Mouse (Mus musculus): ENCODE measurements around the gene Rab11fip3.
"Not testable (repeated sequence)": the region's sequence is repeated elsewhere in the genome, so short reads cannot be mapped to it uniquely, and the experiment has no call there.

The Rab11fip3 gene

GRCm38 (mm10) chr17:26040711-26041110 is 28.6 kb downstream of the Rab11fip3 start:
- not testable (repeated sequence) for DNase-seq (ENCODE audit: low read depth)

- DNase-seq (ENCODE audit: low read depth) = no peak
Observed at GRCm38 (mm10) chr17:26032037-26032436, 37.3 kb downstream of the Rab11fip3 start.

DNA sequence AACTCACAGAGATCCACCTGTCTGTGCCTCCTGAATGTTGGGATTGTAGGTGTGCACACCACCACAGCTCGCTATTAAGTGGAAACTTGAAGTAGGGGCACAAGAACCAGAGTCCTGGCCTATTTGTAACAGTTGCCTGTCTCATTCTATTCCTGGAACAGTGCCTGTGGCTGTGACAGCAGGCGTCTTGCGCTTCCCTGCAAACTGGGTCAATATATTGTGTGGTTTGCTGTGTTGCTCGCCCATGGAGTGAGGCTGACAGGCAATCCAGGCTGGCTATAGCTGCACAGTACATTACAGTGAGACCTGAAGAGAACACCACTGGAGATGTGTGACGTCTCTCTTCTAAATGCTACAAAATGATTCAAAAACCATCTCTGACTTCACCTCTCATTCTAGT is 37.8 kb downstream of the Rab11fip3 start:
- no peak for DNase-seq (ENCODE audit: low read depth)

GRCm38 (mm10) chr17:26028261-26028660 is 41.1 kb downstream of the Rab11fip3 start:
- DNase-seq (ENCODE audit: low read depth) = no peak

GRCm38 (mm10) chr17:26024674-26025073 is 44.7 kb downstream of the Rab11fip3 start:
- DNase-seq (ENCODE audit: low read depth) = no peak

GRCm38 (mm10) chr17:26023966-26024365 is 45.4 kb downstream of the Rab11fip3 start:
- DNase-seq (ENCODE audit: low read depth) = no peak

DNA sequence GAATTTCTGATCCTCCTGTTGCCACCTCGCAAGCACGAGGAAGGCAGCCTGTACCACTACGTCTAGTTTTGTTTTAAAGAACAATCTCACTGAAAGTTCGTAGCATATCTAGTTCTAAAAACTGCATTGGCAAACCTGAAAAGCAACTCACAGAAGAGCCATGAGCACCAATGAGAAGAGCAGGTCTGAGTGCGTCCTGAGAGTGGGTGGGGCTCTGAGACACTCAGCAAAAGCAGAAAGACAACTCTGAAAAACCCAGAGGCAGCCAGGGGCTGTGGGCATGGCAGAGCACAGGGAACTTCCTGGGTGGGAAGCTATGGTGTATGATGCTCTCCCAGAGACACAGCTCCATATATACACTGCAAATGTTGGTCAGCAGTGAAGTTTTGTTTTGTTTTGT is 46.2 kb downstream of the Rab11fip3 start:
- no peak for DNase-seq (ENCODE audit: low read depth)

DNA sequence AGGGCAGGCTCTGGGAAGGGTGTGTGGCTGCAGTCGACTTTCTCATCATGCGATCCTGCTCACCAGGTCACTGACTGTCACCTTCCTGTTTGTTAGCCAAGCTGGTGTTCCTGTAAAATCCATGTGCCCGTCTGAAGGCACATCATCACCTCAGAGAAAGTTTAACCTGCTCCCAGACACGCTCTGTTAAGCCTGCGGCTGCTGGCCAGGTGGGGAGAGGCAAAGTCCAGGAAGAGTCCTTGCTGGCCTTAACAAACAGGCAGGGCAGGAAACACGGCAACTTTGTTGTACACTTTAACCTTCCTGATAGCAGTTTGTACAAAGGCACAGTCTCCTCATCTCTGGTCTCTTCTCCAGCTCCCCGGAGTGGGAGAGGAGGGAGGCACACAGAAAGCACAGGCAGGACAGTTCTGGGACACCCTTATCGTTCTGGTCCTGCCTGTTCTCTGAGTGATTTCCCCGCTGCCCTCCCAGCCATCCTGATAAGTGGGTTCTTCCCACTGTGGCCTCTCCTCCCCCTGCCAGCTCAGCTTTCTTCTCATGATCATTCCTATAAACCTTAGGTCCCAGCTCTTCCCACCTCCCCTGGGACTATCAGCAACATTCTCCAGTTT is 47.5 kb downstream of the Rab11fip3 start:
- no peak for DNase-seq (ENCODE audit: low read depth)

DNA sequence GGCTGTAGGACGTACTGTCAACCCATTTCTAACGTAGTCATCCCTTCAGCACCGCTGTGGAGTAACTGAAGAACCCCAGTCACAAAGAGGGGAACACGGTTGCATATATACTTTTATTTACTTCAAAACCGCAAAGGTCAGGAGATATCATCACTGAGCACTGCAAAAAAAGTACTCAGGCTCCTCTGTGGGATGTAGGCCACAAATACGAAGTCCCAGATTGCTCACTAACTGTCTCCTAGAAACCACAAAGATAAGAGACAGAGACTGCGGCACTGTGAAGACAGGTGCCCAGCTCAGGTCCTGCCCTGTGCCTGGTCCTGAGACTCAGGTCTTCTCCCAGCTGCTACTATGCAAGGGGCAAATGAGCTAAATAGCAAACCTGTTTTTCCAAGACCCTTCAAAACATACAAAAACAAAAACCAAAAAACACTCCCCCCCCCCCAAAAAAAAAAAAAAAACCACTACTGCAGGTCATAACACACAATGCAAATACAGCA is 48.5 kb downstream of the Rab11fip3 start:
- DNase-seq (ENCODE audit: low read depth) = no peak

DNA sequence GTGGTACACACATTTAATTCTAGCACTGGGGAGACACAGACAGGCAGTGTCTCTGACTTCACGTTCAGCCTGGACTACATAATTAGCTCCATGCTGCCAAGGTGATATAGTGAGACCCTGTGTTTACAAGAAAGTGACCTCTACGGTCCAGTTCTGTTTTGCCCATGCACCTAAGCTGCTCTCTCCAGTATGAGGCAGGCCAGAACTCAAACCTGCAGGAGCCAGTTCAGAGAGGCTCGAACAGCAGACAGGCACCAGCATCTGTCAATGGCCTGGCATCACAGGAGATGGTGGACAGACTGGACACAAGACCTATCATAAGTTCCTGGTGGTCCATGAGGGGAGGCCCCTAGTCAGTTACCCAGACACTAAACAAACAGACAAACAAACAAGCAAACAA is 51.0 kb downstream of the Rab11fip3 start:
- no peak for DNase-seq (ENCODE audit: low read depth)

GRCm38 (mm10) chr17:26017949-26018348 is 51.4 kb downstream of the Rab11fip3 start:
- no peak for DNase-seq (ENCODE audit: low read depth)

- DNase-seq (ENCODE audit: low read depth) = no peak
Observed at GRCm38 (mm10) chr17:26017021-26017420, 52.3 kb downstream of the Rab11fip3 start.

GRCm38 (mm10) chr17:26013711-26014110 is 55.6 kb downstream of the Rab11fip3 start:
- no peak for DNase-seq (ENCODE audit: low read depth)

- DNase-seq (ENCODE audit: low read depth) = peak; percentile 97
Observed at GRCm38 (mm10) chr17:26011841-26012460, 57.4 kb downstream of the Rab11fip3 start.

DNA sequence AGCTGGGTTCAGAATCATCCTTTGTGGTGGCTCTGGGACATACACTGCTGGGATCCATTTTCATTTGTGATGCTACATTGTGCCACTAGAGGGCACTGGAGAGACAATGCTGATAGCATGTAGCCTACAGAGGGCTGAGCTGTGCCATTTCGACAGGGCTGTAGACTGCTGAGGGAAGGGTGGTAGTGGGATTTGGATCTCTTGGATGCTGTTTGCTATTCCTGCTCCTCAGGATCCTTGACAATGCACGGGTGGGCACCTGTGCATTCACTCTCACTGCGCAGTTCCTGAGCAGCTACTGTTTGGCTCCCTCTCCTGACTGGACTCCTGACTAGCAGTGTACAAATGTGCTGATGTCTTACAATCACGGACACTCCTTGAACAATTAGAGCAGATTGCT is 59.8 kb downstream of the Rab11fip3 start:
- DNase-seq (ENCODE audit: low read depth) = peak; percentile 91

DNA sequence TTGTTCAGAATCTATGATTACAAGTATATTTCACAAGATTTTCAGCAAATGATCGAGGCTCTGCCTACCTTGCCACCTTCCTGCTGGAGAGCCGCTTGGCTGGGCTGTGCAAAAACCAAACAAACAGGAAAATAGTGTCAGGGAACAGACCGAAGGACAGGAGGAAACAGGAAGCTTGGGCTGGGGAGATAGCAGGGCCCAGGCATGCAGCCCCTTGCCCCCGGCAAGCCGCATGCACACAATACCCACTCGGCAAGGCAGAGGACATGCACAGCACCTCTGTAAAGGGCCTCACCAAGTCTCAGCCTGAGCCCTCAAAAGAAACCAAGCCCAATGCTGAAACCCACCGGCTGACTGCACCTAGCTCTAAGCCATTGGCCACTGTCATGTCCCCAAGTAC is 60.6 kb downstream of the Rab11fip3 start:
- DNase-seq (ENCODE audit: low read depth) = no peak

- no peak for DNase-seq (ENCODE audit: low read depth)
Observed at GRCm38 (mm10) chr17:26008331-26008730, 61.0 kb downstream of the Rab11fip3 start.

DNA sequence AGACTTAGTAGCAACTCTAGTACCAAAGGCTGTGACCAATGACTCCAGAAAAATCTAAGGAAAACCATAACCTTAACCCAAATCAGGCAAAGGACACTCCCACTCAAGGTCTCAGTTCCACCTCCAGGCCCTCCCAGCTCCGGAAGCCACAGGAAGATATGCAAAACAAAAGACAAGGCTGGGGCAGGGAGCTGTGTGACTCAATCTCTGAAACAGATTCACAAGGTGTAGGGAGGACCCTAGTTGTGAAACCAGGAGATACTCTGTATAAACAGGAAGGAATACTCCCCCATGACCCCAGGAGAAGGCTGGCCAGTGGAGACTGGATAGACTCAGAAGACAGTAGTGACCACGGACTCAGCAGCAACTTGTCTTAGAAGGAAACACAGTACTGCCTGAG is 61.7 kb downstream of the Rab11fip3 start:
- DNase-seq (ENCODE audit: low read depth) = no peak

- no peak for DNase-seq (ENCODE audit: low read depth)
Observed at GRCm38 (mm10) chr17:26005731-26006450, 63.5 kb downstream of the Rab11fip3 start.

DNA sequence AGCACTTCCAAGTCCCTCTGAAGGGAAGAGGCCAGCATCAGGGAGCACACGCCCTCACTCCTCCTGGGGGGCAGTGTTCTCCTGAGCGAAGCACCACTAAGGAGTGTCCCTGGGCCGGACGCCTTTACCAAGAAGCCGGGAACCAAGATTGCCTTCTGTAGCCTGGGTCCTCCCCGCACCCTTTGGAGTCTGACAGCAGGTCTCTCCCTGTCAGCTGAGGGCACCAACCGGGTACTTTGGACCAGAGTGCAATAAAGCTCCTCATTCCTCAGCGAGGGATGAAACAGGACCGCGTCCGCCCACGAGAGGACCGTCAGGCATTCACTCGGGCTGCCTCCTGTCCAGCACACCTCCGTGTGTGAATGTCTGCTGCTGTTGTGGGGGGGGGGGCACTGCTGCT is 64.6 kb downstream of the Rab11fip3 start:
- no peak for DNase-seq (ENCODE audit: low read depth)

DNA sequence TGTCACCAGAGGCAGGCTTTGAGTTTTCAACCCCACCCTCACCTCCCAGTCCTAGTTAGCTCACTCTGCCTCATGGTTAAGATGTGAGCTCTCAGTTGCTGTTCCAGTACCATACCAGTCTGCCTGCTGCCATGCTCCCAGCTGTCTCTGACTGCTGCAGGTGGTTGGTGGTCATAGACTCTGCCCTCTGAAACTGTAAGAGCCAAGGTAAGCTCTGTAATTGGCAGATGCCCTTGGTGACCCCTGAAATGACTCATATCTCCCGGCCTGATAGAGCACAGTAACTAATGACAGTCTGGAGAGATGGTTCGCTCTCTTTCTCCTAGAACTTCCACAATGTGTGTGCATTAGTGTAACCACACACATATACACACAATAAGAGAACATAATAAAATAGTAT is 65.5 kb downstream of the Rab11fip3 start:
- DNase-seq (ENCODE audit: low read depth) = no peak

GRCm38 (mm10) chr17:25998425-25998824 is 70.9 kb downstream of the Rab11fip3 start:
- DNase-seq (ENCODE audit: low read depth) = no peak

DNA sequence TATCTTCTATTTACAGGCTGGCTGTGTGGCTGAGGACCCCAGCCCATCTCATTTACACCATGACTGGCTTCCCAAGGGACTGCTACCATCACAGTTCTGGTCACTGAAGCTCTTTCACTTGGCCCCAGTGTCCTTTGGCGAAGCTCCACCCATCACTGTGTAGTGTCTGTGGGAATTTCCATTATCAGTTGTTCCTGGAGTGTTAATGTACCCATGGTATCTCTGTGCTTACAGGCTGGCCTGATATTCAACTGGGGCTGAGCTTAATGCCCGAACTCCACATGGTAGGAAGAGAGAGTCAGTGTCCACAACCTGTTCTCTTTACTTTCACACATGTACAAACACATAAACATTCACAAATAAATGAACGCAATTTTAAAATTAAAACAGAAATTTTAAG is 75.9 kb downstream of the Rab11fip3 start:
- no peak for DNase-seq (ENCODE audit: low read depth)
